Mouse (Mus musculus): Measurements from ENCODE around the gene Ewsr1. TPM values are rescaled to one million over a fixed set of nuclear protein-coding genes. Genes with fewer than 3 reads are reported as not detected.

Gene Ewsr1
- polyA plus RNA-seq, 1 experiment from 2014 or later, result 920 TPM

GRCm38 (mm10) chr11:5055945-5056938 is 42.8 kb downstream of the Ewsr1 start:
- Histone ChIP-seq H3K9me3 (no peaks in the 10 kb centered on the region), H3K27ac (0 out of 2 replicates have a peak overlapping the region, but pooled peaks have one; percentile 16), H3K36me3 (peaks cover 10% of the 10 kb centered on the region; the same call in 1 of the 2 replicates), H3K27me3 (peaks cover 64% of the 10 kb centered on the region), H3K4me3 (no peak overlapping the region), H3K4me2 (replicated peaks) (peak overlapping the region; percentile 94; the same call in 1 of the 2 replicates), H3K4me1 (peaks cover 52% of the 10 kb centered on the region), H3K9ac (0 out of 2 replicates have a peak overlapping the region, but pooled peaks have one; percentile 35)
- ATAC-seq (ENCODE audit: low FRiP score, low read depth), result no peak
- WGBS, result 27% methylated on average over 23 of the region's 23 CpGs

- ATAC-seq (ENCODE audit: low FRiP score, low read depth), result no peak
- H3K4me2 ChIP-seq (replicated peaks), result no peak overlapping the region
- WGBS, result 70% methylated on average over 6 of the region's 6 CpGs
- peaks cover 42% of the 10 kb centered on the region for H3K4me1 ChIP-seq
- H3K9ac ChIP-seq, result no peak overlapping the region
- H3K4me3 ChIP-seq, result no peak overlapping the region
- H3K27me3 ChIP-seq, result peaks cover 51% of the 10 kb centered on the region
- no peaks in the 10 kb centered on the region for H3K36me3 ChIP-seq
- H3K27ac ChIP-seq, result no peak overlapping the region
- no peaks in the 10 kb centered on the region for H3K9me3 ChIP-seq
Measured at GRCm38 (mm10) chr11:5054874-5055273, 44.2 kb downstream of the Ewsr1 start.

- H3K27ac ChIP-seq, result no peak overlapping the region
- H3K4me3 ChIP-seq, result no peak overlapping the region
- H3K9ac ChIP-seq, result no peak overlapping the region
- H3K9me3 ChIP-seq, result no peaks in the 10 kb centered on the region
- peaks cover 35% of the 10 kb centered on the region for H3K4me1 ChIP-seq
- H3K36me3 ChIP-seq, result no peaks in the 10 kb centered on the region
- H3K4me2 ChIP-seq (replicated peaks), result no peak overlapping the region
- WGBS, result 90% methylated on average over 14 of the region's 14 CpGs
- peaks cover 44% of the 10 kb centered on the region for H3K27me3 ChIP-seq
- no peak for ATAC-seq (ENCODE audit: low FRiP score, low read depth)
Measured at GRCm38 (mm10) chr11:5054151-5054550, 44.9 kb downstream of the Ewsr1 start.

GRCm38 (mm10) chr11:5052200-5052854 is 46.7 kb downstream of the Ewsr1 start:
- 68% methylated on average over 10 of the region's 10 CpGs for WGBS
- no peak for ATAC-seq (ENCODE audit: low FRiP score, low read depth)
- H3K4me3 ChIP-seq, result no peak overlapping the region
- H3K27me3 ChIP-seq, result peaks cover 26% of the 10 kb centered on the region
- no peak overlapping the region for H3K9ac ChIP-seq
- no peak overlapping the region for H3K27ac ChIP-seq
- no peaks in the 10 kb centered on the region for H3K9me3 ChIP-seq
- no peak overlapping the region for H3K4me2 ChIP-seq (replicated peaks)
- H3K4me1 ChIP-seq, result peaks cover 17% of the 10 kb centered on the region
- H3K36me3 ChIP-seq, result no peaks in the 10 kb centered on the region

- no peaks in the 10 kb centered on the region for H3K36me3 ChIP-seq
- 75% methylated on average over 10 of the region's 10 CpGs for WGBS
- no peak overlapping the region for H3K9ac ChIP-seq
- no peak overlapping the region for H3K4me3 ChIP-seq
- no peaks in the 10 kb centered on the region for H3K9me3 ChIP-seq
- peaks cover 10% of the 10 kb centered on the region for H3K4me1 ChIP-seq
- H3K27ac ChIP-seq, result no peak overlapping the region
- ATAC-seq (ENCODE audit: low FRiP score, low read depth), result no peak
- no peak overlapping the region for H3K4me2 ChIP-seq (replicated peaks)
- H3K27me3 ChIP-seq, result peaks cover 19% of the 10 kb centered on the region
Measured at GRCm38 (mm10) chr11:5051629-5052028, 47.4 kb downstream of the Ewsr1 start.

- 45% methylated on average over 12 of the region's 12 CpGs for WGBS
- 0 out of 2 replicates have a peak, but pooled peaks have one; percentile 24 for ATAC-seq (ENCODE audit: low FRiP score, low read depth)
- H3K4me2 ChIP-seq (replicated peaks), result no peak overlapping the region
- H3K4me1 ChIP-seq, result peaks cover 7% of the 10 kb centered on the region; the same call in 1 of the 2 replicates
- no peak overlapping the region for H3K4me3 ChIP-seq
- no peaks in the 10 kb centered on the region for H3K9me3 ChIP-seq
- H3K27ac ChIP-seq, result no peak overlapping the region
- peaks cover 17% of the 10 kb centered on the region for H3K36me3 ChIP-seq
- no peak overlapping the region for H3K9ac ChIP-seq
- no peaks in the 10 kb centered on the region; the same call in 1 of the 2 replicates for H3K27me3 ChIP-seq
Measured at GRCm38 (mm10) chr11:5046321-5046926, 52.6 kb downstream of the Ewsr1 start.

GRCm38 (mm10) chr11:5042645-5043381 is 56.3 kb downstream of the Ewsr1 start:
- H3K27ac ChIP-seq, result no peak overlapping the region
- no peak overlapping the region for H3K4me2 ChIP-seq (replicated peaks)
- peaks cover 52% of the 10 kb centered on the region for H3K36me3 ChIP-seq
- no peaks in the 10 kb centered on the region for H3K27me3 ChIP-seq
- H3K9me3 ChIP-seq, result no peaks in the 10 kb centered on the region
- H3K9ac ChIP-seq, result no peak overlapping the region
- peaks cover 19% of the 10 kb centered on the region for H3K4me1 ChIP-seq
- ATAC-seq (ENCODE audit: low FRiP score, low read depth), result no peak
- no peak overlapping the region for H3K4me3 ChIP-seq
- 89% methylated on average over 8 of the region's 8 CpGs for WGBS

- Histone ChIP-seq H3K4me3 (no peak overlapping the region), H3K9me3 (no peaks in the 10 kb centered on the region), H3K9ac (0 out of 2 replicates have a peak overlapping the region, but pooled peaks have one; percentile 9), H3K36me3 (peaks cover 67% of the 10 kb centered on the region), H3K27ac (peak overlapping the region; percentile 70; the same call in 1 of the 2 replicates), H3K27me3 (no peaks in the 10 kb centered on the region), H3K4me2 (replicated peaks) (no peak overlapping the region; the same call in 1 of the 2 replicates), H3K4me1 (peaks cover 19% of the 10 kb centered on the region)
- WGBS, result 59% methylated on average over 18 of the region's 18 CpGs
- ATAC-seq (ENCODE audit: low FRiP score, low read depth), result peak; percentile 80; the same call in 1 of the 2 replicates
Measured at GRCm38 (mm10) chr11:5041144-5041780, 57.8 kb downstream of the Ewsr1 start.

- WGBS, result 88% methylated on average over 5 of the region's 5 CpGs
- Histone ChIP-seq H3K36me3 (peaks cover 74% of the 10 kb centered on the region), H3K9ac (no peak overlapping the region), H3K4me3 (no peak overlapping the region), H3K4me1 (peaks cover 19% of the 10 kb centered on the region), H3K4me2 (replicated peaks) (no peak overlapping the region), H3K27ac (peak overlapping the region; percentile 70; the same call in 1 of the 2 replicates), H3K27me3 (no peaks in the 10 kb centered on the region), H3K9me3 (no peaks in the 10 kb centered on the region)
- no peak for ATAC-seq (ENCODE audit: low FRiP score, low read depth)
Measured at GRCm38 (mm10) chr11:5040585-5040984, 58.5 kb downstream of the Ewsr1 start.

GRCm38 (mm10) chr11:5037146-5037854 is 61.8 kb downstream of the Ewsr1 start:
- Histone ChIP-seq H3K9me3 (no peaks in the 10 kb centered on the region), H3K27ac (no peak overlapping the region), H3K4me1 (peaks cover 19% of the 10 kb centered on the region), H3K4me3 (no peak overlapping the region), H3K27me3 (no peaks in the 10 kb centered on the region), H3K9ac (no peak overlapping the region), H3K36me3 (peaks cover 98% of the 10 kb centered on the region), H3K4me2 (replicated peaks) (no peak overlapping the region)
- ATAC-seq (ENCODE audit: low FRiP score, low read depth), result no peak
- 83% methylated on average over 8 of the region's 8 CpGs for WGBS
